Mouse (Mus musculus) testis, adult 2 months (tissue): ENCODE data around the gene 4930442H23Rik.

Source experiments
- CTCF ChIP-seq: fragments of 200-500 bp; IDR thresholded peaks from 2 replicates; pipeline ENCODE4 v1.5.1; 2012; ENCODE audit warnings: low read depth, mild to moderate bottlenecking, inconsistent platforms, low read length, moderate library complexity; ENCODE audit not compliant: control insufficient read depth, insufficient read depth, insufficient replicate concordance
- POLR2A ChIP-seq: fragments of 200-500 bp; IDR thresholded peaks from 2 replicates; pipeline ENCODE4 v1.6.1; 2012; ENCODE audit warnings: low read depth, mild to moderate bottlenecking, inconsistent platforms, low read length, moderate library complexity; ENCODE audit not compliant: control insufficient read depth

- TF ChIP-seq CTCF, result no peak
- no peak for TF ChIP-seq POLR2A
Measured at GRCm38 (mm10) chr10:81154736-81155135, 28.9 kb downstream of the 4930442H23Rik start.
